Mouse (Mus musculus): ENCODE measurements around the gene Napsa.

DNA sequence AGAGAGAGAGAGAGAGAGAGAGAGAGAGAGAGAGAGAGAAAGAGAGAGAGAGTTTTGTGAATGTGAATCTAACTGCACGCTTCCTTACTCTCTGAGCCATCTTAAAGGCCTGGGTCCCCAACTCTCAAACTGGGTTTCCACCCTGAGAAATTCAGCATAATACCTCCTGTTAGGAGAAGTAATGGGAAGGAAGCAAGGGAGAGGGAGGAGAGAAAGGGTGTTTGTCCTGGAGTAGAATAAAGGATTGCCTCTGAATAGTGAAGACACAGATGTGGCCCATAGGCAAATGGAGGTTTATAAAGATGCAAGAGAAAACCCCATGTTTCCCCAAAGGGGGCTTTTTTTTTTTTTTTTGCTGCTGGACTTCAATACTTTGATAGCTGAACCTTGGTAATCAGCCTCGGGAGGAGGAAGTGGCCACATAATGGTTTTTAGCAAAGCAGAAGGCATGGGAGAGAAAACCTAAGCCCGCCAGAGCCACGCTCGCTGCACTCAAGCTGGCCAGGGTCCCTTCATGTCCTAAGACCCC lies 840 bp downstream of the Napsa start:
- TF ChIP-seq CTCF (IDR thresholded peaks at IDR 0.05) (no peak), EP300 (IDR thresholded peaks at IDR 0.05) (no peak)

All from lung, postnatal 0 days (tissue).